Mouse (Mus musculus) Patski (cell line): ENCODE data around the gene Kalrn. TPM values are rescaled to one million over a fixed set of nuclear protein-coding genes. Genes with fewer than 3 reads are reported as not detected.

ENCODE experiments used
- ATAC-seq: fragments of 100-300 bp; one replicate; pipeline ENCODE4 v1.8.0; 2021
- CTCF ChIA-PET: fragments of 350-600 bp; sonication (Branson Sonifier 250); formaldehyde crosslinking; loops from one replicate; lab custom pipeline; 2022; ENCODE audit warnings: inconsistent platforms; lab: Charles Lee
- POLR2A ChIA-PET: fragments of 350-600 bp; sonication (Branson Sonifier 250); formaldehyde crosslinking; loops from one replicate; lab custom pipeline; 2022; ENCODE audit warnings: antibody characterized with exemption, inconsistent platforms; lab: Charles Lee
- DNase-seq: peaks from one replicate; pipeline ENCODE4 v3.0.0-alpha.2; 2011; ENCODE audit warnings: low read depth, low spot score
- H3K27me3 ChIP-seq: fragments of 371-371 bp; one replicate; pipeline ENCODE4 v1.5.1; 2021
- CTCF ChIP-seq: fragments of 100-300 bp; IDR thresholded peaks from one replicate; pipeline ENCODE4 v1.5.1; 2021
- in situ Hi-C: fragments of 300-500 bp; cut with MboI; formaldehyde crosslinking; loops from 3 replicates; pipeline ENCODE4 v1.11.1; 2018; ENCODE audit warnings: low pct_unique_long_range_greater_than_20kb, mixed read lengths
- polyA plus RNA-seq: library from polyadenylated mRNA; unstranded; gene quantifications from one replicate; pipeline ENCODE4 v1.2.3, GENCODE M21; 2021

Gene Kalrn
- polyA plus RNA-seq, 1 experiment from 2014 or later: 25.1 TPM

DNA sequence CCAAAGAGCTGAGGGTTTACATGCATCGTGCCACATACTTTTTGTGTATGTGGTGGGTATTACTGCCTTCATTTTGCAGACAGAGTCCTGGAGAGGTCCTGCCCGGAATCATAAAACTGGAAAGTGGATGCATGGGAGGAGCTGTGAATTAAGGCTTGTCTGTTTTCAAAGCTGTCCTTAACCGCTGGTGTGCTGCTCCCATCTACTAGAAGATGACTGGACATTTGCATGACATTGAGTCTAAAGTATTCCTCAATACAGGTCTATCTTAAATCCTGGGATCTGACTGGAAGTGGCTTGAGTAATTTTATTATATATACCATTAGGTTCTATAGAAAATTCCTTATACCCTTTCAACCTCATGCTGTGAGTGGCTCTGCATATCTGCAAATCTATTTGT, 418.4 kb downstream of the Kalrn start:
- in situ Hi-C loops: no loop called here
- no peak for ATAC-seq
- H3K27me3 ChIP-seq: no peaks in the 10 kb centered on the region
- TF ChIP-seq CTCF: no peak
- ChIA-PET POLR2A (no interaction called here), CTCF (no interaction called here)
- no peak for DNase-seq

DNA sequence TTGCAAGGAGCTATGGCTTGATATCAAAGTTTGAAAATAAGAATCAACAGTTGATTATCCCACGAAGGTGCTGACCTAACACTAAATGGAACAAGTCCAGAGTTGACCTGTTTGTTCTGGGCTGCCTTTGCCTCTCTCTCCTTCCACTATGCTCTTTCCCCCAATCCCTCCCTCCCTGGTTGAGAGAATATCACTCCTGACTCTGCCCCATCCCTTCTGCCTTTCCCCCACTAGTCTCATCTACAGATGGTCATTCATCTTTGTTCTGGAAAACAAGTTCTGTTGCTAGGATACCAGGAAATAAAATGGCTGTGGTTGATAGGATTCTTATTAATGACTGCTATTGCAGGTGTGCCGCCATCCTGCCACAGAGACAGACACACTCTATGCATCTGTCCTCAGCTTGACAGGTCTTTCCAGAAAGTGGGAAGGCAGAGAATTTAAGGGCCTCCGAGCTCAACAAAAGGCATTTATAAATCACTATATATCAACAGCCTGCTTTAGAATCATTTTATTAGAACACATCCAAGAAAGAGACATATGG, 421.7 kb downstream of the Kalrn start:
- H3K27me3 ChIP-seq: no peaks in the 10 kb centered on the region
- CTCF ChIA-PET: interaction anchor here (1.2 kb wide), 1 partner anchor 16 kb away, joined by 5 read pairs; no protein-coding TSS in a partner anchor
- in situ Hi-C loops: no loop called here
- ATAC-seq (no peak), DNase-seq (no peak)
- TF ChIP-seq CTCF: no peak
- POLR2A ChIA-PET: interaction anchor here (0.7 kb wide), 1 partner anchor 960 kb away, joined by 6 read pairs; no protein-coding TSS in a partner anchor

DNA sequence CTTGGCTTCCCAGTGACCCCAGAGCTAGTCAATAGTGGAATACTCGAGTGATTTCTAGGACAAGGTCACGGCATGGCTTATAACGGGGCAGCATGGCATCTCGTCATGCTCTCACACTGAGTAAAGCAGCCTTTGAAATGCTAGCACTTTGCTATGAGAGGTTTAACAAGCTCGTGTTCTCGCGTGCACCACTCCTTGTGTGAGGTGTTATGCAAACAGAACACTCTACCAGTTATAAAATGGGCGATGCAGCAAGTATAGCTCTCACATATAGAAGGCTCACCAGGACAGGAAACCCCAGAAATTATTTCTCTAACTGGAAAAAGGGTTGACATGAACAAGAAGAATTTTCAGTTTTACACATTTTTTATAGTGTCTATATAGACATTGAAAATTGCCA, 431.7 kb downstream of the Kalrn start:
- ChIA-PET CTCF (no interaction called here), POLR2A (no interaction called here)
- no peaks in the 10 kb centered on the region for H3K27me3 ChIP-seq
- in situ Hi-C loops: no loop called here
- TF ChIP-seq CTCF: no peak
- DNase-seq (no peak), ATAC-seq (no peak)

DNA sequence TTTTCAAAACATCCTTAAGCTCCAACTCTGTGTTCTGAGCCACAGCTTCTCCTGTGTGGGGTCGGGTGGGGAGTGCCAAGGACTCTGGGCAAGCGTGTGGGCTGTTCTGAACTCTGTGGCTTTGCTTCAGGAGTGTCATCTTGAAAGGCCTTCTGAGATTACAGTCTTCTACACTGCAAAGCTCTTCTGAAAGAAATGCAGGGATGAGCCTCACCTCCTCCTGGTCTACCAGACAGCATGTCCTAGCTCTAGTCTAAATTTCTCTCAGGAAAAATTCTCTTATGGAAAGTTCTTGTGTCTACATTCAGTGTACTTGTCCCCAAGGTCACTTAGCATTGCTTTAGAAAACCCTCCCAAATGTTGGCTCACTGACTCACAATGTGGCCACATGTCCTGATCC, 438.3 kb downstream of the Kalrn start:
- ChIA-PET CTCF (interaction anchor here (1.2 kb wide), 1 partner anchor 14 kb away, joined by 3 read pairs; no protein-coding TSS in a partner anchor), POLR2A (no interaction called here)
- no peak for TF ChIP-seq CTCF
- in situ Hi-C loops: no loop called here
- no peaks in the 10 kb centered on the region for H3K27me3 ChIP-seq
- no peak for DNase-seq
- no peak for ATAC-seq

DNA sequence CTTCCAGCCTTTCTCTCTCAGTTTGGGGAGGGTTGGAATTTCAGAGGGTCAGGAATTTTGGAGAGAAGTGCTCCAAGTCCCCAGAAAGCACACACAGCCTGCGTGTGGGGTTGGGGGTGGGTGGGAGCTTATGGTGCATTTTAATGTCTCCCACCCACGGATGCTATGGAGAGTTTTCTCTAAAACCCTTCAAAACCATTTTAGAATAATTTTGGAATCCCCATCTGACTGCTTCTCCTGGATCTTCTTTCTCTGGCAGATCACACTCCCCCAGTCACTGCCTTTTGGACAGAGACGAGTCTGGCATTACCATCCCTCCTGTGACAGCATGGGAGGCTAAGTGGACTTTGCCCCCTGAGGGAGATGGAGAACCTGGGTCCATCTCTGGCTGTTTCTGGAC, 438.7 kb downstream of the Kalrn start:
- ATAC-seq (no peak), DNase-seq (no peak)
- TF ChIP-seq CTCF: no peak
- ChIA-PET CTCF (interaction anchor here (1.2 kb wide), 1 partner anchor 13 kb away, joined by 3 read pairs; no protein-coding TSS in a partner anchor), POLR2A (no interaction called here)
- in situ Hi-C loops: no loop called here
- no peaks in the 10 kb centered on the region for H3K27me3 ChIP-seq

DNA sequence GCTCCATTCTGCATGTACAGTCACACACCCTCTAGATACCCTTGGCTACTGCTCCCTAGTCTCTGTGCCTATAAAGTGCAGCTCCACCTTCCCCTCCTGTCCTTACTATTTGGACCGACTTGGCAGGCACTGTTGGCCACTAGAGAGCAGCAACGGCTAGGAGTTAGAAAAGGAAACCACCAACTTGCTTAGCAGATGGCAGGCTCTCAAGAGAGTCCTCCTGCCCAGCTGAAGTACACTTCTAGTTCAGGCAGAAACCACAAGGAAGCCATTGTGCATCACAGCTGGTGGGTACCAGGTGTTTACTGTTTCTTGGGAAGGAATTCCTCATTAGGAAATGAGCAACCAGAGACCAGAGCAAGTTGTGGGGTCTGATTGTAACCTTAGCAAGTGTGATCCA, 447.7 kb downstream of the Kalrn start:
- POLR2A ChIA-PET: no interaction called here
- TF ChIP-seq CTCF: peak; percentile 75
- no peaks in the 10 kb centered on the region for H3K27me3 ChIP-seq
- ATAC-seq (peak; percentile 67), DNase-seq (peak; percentile 13)
- CTCF ChIA-PET: interaction anchor here (0.7 to 1.9 kb wide), 7 partner anchors 11 to 166 kb away, joined by 3 to 9 read pairs (median 4); no protein-coding TSS in a partner anchor
- in situ Hi-C loops: no loop called here

DNA sequence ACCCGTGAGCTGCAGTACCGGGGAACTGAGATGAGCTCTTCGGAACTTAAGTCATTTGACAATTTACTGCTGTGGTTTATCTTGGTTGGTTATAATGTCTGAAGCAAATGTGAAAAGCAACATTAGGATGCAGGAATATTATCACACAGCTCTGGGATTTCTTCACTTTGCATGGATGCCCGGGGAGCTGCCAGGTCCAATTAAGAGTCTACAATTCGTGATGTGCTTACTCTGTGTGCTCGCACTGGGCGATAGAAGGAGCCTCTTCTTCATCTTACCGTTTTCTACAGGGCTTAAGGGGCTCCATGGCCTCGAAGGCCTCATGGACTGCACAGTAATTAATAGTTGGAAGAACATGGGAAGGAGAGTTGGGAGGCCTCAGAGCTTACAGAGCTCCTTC, 450.8 kb downstream of the Kalrn start:
- in situ Hi-C loops: no loop called here
- DNase-seq (no peak), ATAC-seq (no peak)
- CTCF ChIA-PET: interaction anchor here (1.1 to 1.8 kb wide), 3 partner anchors 40 to 123 kb away, joined by 3 to 5 read pairs (median 3); no protein-coding TSS in a partner anchor
- POLR2A ChIA-PET: no interaction called here
- no peaks in the 10 kb centered on the region for H3K27me3 ChIP-seq
- TF ChIP-seq CTCF: no peak

DNA sequence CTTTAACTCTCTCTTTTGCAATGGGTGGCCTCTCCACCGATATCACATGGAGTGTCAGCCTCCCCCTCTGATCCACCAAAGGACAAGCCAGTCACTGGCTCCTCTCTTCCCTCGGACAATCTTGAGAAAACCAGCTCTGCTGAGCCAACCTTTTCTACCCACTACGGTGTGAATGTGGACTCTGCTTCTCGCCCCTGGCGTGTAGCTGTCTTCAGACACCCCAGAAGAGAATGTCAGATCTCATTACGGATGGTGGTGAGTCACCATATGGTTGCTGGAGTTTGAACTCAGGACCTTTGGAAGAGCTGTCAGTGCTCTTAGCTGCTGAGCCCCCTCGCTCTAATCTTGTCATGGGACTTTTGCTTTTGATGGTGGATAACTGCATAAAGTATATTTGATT, 452.0 kb downstream of the Kalrn start:
- in situ Hi-C loops: no loop called here
- DNase-seq (no peak), ATAC-seq (no peak)
- POLR2A ChIA-PET: no interaction called here
- CTCF ChIA-PET: interaction anchor here (1.0 to 1.8 kb wide), 4 partner anchors 12 to 122 kb away, joined by 3 to 5 read pairs (median 4); no protein-coding TSS in a partner anchor
- H3K27me3 ChIP-seq: no peaks in the 10 kb centered on the region
- TF ChIP-seq CTCF: no peak

DNA sequence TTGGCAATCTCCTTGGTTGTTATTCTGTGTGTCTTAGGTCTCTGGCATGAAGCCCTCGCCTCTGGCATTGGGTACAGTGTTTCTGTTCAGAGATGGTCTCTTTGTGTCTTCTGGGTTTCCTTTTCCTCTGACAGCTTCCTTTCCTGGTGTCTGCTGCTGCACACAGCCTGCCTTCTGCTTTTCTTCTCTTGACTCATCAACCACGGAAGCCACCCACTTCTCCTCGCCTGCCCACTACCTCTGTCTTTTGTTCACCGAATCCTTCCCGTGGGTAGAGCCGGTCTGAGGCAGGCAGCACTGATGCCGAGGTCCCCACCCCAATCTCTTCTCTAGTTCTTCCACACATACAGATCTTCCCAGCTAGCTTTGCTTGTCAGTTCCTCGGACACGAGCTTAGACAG, 452.5 kb downstream of the Kalrn start:
- ChIA-PET CTCF (interaction anchor here (1.0 to 1.8 kb wide), 4 partner anchors 9 to 121 kb away, joined by 3 to 7 read pairs (median 4); no protein-coding TSS in a partner anchor), POLR2A (no interaction called here)
- DNase-seq (no peak), ATAC-seq (no peak)
- TF ChIP-seq CTCF: no peak
- no peaks in the 10 kb centered on the region for H3K27me3 ChIP-seq
- in situ Hi-C loops: no loop called here

DNA sequence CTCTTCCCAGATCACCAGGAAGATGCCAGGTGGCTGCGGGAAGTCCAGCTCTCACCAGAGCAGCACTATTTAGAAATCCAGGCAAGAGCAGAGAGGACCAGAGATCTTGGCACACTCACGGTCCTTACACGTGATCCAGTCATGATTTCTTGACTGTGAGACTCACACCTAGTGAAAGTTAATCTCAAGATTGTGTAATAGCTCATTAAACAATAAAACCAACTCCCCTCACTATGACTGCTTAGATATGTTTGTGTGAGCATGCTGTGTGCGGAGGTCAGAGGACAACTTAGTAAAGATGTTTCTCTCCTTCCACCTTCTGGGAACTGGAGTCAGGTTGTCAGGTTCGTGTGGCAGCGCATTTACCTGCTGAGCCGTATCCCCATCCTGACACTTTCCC, 453.5 kb downstream of the Kalrn start:
- DNase-seq: no peak
- TF ChIP-seq CTCF: no peak
- in situ Hi-C loops: loop anchor here (5.0 kb wide), 2 partner anchors 128 to 298 kb away; no protein-coding TSS in a partner anchor
- POLR2A ChIA-PET: no interaction called here
- ATAC-seq: no peak
- H3K27me3 ChIP-seq: no peaks in the 10 kb centered on the region
- CTCF ChIA-PET: interaction anchor here (0.9 to 1.6 kb wide), 2 partner anchors 9 to 19 kb away, joined by 3 to 7 read pairs; no protein-coding TSS in a partner anchor

DNA sequence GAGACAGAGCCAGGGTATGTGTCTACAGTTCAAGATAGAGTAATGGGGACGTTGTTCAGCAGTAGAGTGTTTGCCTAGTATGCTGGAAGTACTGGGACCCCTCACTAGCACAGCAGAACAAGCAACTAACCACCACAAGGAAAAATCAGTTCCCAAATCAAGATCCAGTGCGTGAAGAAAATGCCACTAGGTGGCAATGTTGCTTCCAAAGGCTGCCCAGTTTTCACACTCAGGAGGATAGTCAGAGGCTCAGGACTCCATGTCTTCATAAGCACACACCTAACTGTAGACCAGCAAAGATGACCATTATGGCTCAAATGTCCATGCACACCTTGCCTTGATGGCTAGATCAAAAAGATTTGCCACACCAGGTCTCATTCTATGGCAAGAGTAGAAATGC, 454.0 kb downstream of the Kalrn start:
- POLR2A ChIA-PET: no interaction called here
- H3K27me3 ChIP-seq: no peaks in the 10 kb centered on the region
- ATAC-seq (no peak), DNase-seq (no peak)
- peak; percentile 70 for TF ChIP-seq CTCF
- CTCF ChIA-PET: interaction anchor here (0.6 to 1.6 kb wide), 3 partner anchors 10 to 546 kb away, joined by 3 to 7 read pairs (median 3); no protein-coding TSS in a partner anchor
- in situ Hi-C loops: loop anchor here (5.0 kb wide), 2 partner anchors 127 to 297 kb away; no protein-coding TSS in a partner anchor
